Mouse (Mus musculus): Measurements from ENCODE around the gene Timm13.

- TF ChIP-seq POLR2A (IDR thresholded peaks at IDR 0.05; ENCODE audit: borderline replicate concordance, extremely low read depth, insufficient read depth, insufficient read length, poor library complexity, severe bottlenecking) (no peak), CTCF (IDR thresholded peaks at IDR 0.05; ENCODE audit: borderline replicate concordance, extremely low read depth, insufficient read depth, insufficient read length) (no peak)
These were observed 2.8 kb downstream of the Timm13 start for GRCm38 (mm10) chr10:80897861-80898510.
